Mouse (Mus musculus) adrenal gland, adult 8-10 months (tissue): ENCODE results near the gene Tmpo. TPM values are rescaled to one million over a fixed set of nuclear protein-coding genes. Genes with fewer than 3 reads are reported as not detected.

ENCODE experiments used
- DNase-seq: peaks from one replicate; pipeline ENCODE4 v3.0.0; 2022
- total RNA-seq, 4 experiments: library from RNA; stranded (reverse); gene quantifications; 2 replicates each; pipeline ENCODE4 v1.2.4; 2022

The Tmpo gene
- 100 to 1,000 TPM in 2 of 4 experiments, 10 to 100 TPM in 2; 81.5 to 150 (median 108) TPM for total RNA-seq

DNA sequence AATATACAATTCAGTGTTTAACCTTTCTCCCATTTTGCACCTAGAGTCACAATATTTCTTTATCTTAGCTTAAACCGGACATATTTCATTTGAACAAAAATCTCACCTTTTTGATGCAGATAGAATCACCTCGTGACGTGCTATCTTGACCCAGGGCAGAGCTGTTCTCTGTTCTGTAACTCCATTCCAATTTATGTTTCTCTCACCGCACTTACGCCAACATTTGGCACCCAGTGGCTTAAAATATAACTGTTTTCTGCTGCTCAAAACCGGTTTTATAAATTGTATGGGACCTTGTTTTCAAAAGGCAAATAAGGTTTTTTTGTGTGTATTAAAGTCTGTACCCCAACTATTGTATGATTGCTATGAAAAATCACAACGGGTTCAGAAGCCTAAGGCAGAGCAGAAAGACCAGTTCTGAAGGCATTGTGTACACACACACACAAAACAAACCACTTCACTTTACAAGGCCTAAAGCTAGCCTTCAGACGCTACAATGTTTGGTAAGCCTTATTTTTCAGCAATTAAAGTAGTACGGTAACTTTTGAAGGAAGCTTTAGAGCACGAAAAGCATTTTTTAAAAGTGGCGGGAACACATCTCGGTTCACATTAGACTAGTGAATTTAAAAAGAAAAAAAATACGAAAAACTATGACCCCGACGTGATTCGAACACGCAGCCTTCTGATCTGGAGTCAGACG lies at the start of gene Tmpo:
Gene Tmpo, minus strand, starts transcription at position 555 of the 700 bp plus-strand sequence.
- no peak for DNase-seq

- no peak for DNase-seq
Measured at GRCm38 (mm10) chr10:91230400-91230799, 49.3 kb upstream of the Tmpo start.

DNA sequence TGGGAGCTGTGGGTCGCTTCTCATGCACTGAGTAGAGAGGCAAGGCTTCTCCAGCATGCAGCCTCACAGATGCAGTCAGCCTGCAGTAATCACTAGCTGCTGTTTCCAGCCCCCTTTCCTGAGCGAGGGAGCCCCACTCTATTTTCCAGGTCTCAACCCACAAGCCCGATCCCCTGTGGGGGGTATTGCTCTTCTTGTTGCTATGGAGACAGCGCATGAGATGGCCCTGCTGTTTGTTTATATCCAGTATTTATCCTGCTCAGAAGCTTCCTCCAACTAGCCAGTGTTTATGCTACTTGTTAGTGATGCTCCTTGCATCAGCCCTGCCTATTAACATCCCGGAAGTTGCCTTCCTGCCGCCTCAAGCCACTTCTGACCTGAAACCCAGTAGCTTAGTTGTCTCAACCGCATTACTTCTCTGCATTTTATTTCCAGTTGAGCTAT lies 48.4 kb upstream of the Tmpo start:
- DNase-seq: no peak

DNA sequence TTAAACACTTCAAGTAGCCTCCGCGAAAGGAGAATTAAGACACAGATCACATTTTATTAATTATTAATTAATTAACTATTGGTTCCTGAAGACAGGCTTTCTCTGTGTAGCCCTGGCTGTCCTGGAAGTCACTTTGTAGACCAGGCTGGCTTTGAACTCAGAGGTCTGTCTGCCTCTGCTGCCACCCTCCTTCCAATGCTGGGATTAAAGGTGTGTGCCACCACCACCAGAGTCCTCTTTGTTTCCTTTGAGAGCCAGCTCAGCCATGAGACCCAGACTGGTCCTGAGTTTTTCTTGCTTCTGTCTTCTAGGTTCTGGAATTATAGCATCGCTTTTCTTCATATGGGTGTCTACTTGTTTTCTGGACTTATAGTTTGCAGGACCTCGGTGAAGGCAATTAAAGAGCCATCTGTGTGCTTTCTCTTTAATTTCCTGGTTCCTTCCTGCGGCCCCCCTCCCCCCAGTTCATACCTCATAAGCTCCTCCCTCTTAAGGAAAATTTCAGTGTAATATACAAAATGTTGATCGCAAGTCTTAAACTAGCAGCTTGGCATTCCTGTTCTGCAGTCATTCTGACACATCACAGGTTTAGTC lies 47.9 kb upstream of the Tmpo start:
- DNase-seq: no peak

- no peak for DNase-seq
Measured at GRCm38 (mm10) chr10:91227034-91227433, 45.9 kb upstream of the Tmpo start.

DNA sequence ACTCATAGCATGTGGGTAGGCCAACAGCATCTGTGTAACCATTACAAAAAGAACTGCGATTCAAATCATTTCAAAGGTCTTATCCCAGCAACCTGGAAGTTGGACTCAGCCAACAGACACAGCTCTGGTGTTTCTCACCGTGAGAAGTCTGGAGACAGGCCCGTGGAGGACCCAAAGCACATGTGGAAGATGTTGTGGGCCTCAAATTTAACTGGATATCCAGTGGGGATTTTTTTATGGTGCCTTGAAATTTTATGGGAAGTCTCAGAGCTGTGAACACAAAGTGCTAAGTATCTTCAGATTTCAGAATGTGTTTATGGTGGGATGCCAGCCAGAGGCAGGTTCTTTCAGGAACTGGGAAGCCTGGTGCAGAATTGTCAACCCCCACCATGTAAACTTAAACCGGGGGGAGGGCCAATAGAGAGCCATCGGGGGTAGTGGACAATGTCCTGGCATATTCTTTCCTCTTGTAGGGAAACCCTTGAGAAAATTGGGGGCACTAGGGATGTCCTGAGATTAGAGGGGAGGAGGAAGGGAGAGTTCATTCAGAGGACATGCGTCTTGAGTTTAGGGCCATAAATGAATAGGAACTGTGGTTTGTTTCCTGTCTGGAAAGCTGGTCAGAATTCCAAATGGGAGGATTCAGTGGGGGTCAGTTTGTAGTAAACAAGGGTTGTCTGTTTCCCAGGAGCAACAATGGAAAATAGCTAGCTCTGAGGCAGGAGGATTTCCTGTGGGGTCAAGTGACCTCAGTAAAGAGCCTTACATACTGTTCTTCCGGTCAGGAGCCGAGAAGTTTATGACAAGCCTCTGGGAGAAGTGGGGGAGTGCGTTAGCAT lies 41.5 kb upstream of the Tmpo start:
- no peak for DNase-seq

DNA sequence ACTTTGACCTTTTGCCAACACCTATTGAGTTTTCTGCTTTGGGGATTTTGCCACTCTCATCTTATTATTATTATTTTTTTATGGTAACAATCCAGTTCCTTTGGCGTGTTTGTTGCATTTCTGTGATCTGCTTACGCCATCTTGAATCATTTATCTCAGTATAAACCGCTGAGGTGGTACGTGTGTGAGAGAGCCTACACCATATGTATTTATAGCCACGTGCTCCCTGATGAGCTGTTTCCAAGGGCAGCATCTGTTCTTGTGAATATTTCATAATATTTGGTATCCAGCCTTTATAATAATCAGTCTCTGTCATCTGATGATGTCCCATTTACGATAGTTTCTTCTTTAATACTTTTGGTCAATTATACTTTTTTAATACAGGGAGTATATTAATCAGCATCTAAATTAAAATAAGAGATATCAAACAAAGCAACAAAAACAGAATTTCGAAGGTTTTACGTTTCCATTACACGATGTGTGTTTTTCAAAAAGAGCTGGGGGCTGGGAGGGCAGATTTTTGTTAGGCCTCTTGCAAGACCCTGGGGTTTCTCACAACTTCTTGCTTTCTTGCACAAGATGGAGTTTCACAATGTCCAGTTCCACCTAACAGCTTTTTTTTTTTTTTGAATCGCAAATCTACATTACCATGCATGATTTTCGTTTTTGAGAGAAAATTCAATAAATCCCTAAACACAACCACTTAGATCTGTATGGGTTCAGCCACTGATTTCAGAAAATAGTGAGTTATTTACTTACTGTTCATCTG lies 28.0 kb upstream of the Tmpo start:
- DNase-seq: no peak

GRCm38 (mm10) chr10:91208461-91208860 lies 27.3 kb upstream of the Tmpo start:
- no peak for DNase-seq

- DNase-seq: no peak
Measured at GRCm38 (mm10) chr10:91207275-91207674, 26.2 kb upstream of the Tmpo start.

DNA sequence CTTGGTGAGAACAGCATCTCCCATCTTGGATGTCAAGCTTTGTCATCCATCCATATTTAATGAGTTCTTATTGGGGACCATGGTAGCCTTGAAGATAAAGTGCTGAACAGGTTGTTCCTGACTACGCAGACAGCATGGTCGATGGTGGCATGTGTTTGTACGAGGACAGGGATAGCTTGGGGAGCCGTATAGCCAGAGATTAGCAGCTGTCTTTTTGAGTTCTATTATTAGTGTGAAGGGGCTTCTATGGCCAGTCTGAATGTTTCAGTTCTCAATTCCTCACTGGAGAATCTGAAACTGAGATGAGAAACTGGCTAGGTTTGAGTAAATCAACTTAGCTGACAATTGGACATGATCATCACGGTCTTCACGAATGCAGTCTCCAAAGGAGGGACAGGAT lies 24.5 kb upstream of the Tmpo start:
- DNase-seq: no peak

DNA sequence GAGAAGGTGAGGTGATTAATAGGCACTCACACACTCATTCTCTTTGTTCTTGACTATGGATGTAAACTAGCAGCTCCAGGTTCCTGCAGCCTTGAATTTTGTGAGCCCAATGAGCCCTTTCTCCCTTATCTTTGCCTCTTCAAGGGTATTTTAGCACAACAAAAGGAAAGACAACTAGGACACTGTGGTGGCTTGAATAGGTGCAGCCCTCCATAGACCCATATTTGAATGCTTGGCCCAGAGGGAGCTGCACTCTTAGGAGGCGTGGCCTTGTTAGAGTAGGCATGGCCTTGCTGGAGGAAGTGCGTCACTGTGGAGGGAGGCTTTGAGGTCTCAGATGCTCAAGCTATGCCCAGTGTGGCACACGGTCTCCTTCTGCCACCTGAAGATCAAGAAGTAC lies 19.5 kb upstream of the Tmpo start:
- no peak for DNase-seq

- no peak for DNase-seq
Measured at GRCm38 (mm10) chr10:91199238-91199780, 18.2 kb upstream of the Tmpo start.

DNA sequence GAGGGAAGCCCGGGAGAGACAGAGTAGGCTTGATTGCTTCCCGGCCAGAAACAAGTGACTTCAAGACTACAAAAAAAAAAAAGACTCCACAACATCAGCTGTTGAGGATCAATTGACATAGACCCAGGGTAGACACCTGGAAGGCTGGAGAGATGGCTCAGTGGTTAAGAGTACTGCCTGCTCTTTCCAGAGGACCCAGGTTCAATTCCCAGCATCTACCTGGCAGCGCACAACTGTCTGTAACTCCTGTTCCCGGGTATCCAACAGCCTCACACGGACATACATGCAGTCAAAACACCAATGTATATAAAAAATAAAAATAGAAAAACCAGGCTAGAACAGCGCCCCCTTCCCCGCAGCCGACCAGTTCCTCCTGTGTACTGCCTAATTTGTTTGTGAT lies 16.6 kb upstream of the Tmpo start:
- DNase-seq: no peak

GRCm38 (mm10) chr10:91196778-91197177 lies 15.7 kb upstream of the Tmpo start:
- no peak for DNase-seq

DNA sequence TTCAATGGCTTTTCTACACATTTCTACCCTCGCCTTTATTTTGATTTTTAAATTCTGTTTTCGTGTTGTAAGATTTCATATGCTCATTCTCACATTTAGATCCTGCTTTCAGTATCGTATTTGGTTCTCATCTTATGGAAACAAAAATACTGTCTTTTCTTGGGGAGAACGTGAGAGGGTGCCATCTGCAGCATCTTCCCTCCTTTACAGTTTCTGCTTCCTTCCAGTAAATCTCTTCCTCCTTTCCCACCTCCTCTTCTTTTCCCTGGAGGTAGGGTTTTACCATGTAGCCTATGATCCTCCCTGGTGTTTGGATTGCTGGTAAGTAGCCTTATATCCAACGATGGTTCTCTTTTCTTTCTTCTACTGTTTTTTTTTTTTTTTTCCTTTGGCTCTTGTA lies 14.6 kb upstream of the Tmpo start:
- DNase-seq: no peak

GRCm38 (mm10) chr10:91195091-91195490 lies 14.0 kb upstream of the Tmpo start:
- DNase-seq: no peak

DNA sequence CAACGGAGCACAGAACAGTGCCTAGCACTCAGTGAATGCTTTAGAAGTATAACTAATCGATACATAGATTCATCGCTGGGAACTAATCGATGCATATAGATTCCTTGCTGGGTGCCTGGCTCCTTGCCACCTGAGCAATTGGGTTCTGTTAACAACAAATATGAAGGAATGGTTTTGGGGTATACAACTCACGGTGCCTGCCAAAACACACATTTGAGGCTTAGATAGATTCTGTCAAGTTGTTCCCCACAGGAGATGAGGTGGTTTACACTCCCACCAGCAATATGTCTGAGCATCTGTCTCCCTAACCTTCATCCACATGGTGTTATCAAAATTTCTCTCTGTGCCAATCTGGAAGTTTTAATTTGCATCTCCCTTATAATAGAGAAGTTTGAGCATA lies 10.7 kb upstream of the Tmpo start:
- no peak for DNase-seq

DNA sequence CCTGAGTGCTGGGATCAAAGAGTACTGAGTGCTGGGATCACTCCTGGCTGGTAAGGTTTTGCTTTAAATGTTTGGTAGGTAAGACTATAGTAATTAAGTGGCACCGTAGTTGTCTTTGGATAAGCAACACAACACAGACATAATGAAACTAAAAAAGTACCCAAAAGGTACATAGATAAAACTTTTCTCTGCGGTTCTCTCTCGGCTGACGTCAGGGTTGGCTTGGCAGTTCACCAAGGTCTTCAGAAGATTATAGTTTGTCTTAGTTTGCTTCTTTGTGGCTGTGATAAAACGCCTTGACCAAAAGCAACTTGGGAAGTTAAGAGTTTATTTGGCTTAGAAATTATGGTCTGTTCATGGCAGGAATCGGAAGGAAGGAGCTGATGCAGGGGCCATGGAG lies 8.4 kb upstream of the Tmpo start:
- DNase-seq: no peak

DNA sequence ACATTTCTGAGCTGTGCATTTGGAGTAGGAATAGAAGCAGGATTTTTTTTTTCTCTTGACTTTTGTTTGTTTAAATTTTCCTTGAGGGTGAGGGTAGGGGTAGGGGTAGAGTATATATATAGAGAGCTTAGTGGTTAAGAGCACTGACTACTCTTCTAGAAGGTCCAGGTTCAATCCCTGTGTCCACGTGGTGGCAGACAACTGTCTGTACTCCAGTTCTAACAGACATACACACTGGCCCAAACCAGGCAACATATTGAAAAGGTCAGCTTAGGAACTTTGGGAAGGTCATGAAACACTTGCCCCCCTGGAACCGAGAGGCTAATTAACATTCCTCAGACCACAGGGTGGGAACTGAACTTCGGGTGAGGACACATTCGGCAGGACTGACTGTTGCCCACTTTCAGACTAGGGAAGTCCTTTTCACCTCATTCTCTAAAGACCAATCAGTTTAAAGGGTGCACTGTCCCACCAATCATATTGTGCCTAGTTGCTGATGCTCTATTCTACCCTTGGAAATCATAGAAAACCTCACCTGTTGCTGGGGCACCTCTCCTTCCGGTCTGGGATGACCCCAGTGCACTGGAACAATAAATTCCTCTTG lies 7.7 kb upstream of the Tmpo start:
- DNase-seq: no peak

DNA sequence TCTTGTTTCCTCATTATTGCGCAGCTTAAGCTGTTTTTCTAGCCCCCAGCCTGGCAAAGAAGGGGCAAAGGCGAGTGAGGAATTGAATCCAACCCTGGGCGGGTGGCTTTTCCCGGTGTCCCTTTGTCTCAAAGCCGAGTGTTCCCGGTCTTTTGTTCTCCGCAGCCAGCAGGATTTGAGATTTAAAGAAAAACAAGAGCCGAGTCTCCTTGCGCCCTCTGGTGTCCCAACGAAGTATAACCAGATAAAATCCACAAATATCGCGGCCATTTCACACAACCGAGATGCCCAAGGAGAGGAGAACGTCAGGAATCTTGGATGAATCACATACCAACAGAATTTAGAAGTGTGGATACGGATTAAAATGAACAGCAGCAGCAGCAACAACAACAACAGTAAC lies 6.8 kb upstream of the Tmpo start:
- DNase-seq: peak; percentile 76

- no peak for DNase-seq
Measured at GRCm38 (mm10) chr10:91187349-91187748, 6.2 kb upstream of the Tmpo start.

- no peak for DNase-seq
Measured at GRCm38 (mm10) chr10:91185721-91186120, 4.6 kb upstream of the Tmpo start.
